Mouse (Mus musculus): Measurements from ENCODE around the gene Scube1. TPM values are rescaled to one million over a fixed set of nuclear protein-coding genes. Genes with fewer than 3 reads are reported as not detected.

Scube1 gene
- polyA plus RNA-seq, 1 experiment from 2014 or later = 14.8 TPM

Other genes starting within 250 kb of the Scube1 start
- 123 and 125 TPM in 2 replicates for gene Ttll1, start 214.1 kb downstream of the Scube1 start, polyA plus RNA-seq (2015; fragmentation: Nextera tagmentation; extraction: Ambion mirVana)
- gene Bik, start 198.2 kb downstream of the Scube1 start, polyA plus RNA-seq (2015; fragmentation: Nextera tagmentation; extraction: Ambion mirVana) = 0.30 and 0.56 TPM in 2 replicates
- gene Tspo, start 161.4 kb downstream of the Scube1 start, polyA plus RNA-seq (2015; fragmentation: Nextera tagmentation; extraction: Ambion mirVana) = 8.1 and 12.0 TPM in 2 replicates
- 32.0 and 33.5 TPM in 2 replicates for gene Mcat, start 161.2 kb downstream of the Scube1 start, polyA plus RNA-seq (2015; fragmentation: Nextera tagmentation; extraction: Ambion mirVana)
- 47.2 and 50.9 TPM in 2 replicates for gene Ttll12, start 129.9 kb downstream of the Scube1 start, polyA plus RNA-seq (2015; fragmentation: Nextera tagmentation; extraction: Ambion mirVana)
- gene Mpped1, start 54.4 kb upstream of the Scube1 start, polyA plus RNA-seq (2015; fragmentation: Nextera tagmentation; extraction: Ambion mirVana) = 24.8 and 25.6 TPM in 2 replicates

Data from midbrain, embryonic 15.5 days (tissue).